Mouse (Mus musculus): ENCODE results near the gene Matn1. TPM values are rescaled to one million over a fixed set of nuclear protein-coding genes. Genes with fewer than 3 reads are reported as not detected.
A peak's percentile ranks its signal among the peaks of the same experiment; 100 is the strongest.

Gene Matn1
- polyA plus RNA-seq, 1 experiment: 0.14 TPM

GRCm38 (mm10) chr4:130907200-130908069 is 36.8 kb upstream of the Matn1 start:
- DNase-seq: no peak
- 79% methylated on average over 19 of the region's 19 CpGs for WGBS
- no peaks in the 10 kb centered on the region for H3K4me1 ChIP-seq (ENCODE audit: control insufficient read depth, insufficient read depth, low read length)
- TF ChIP-seq POLR2A (IDR thresholded peaks at IDR 0.05; ENCODE audit: borderline replicate concordance, extremely low read depth, low read depth, low read length): no peak
- no peak for TF ChIP-seq CTCF (IDR thresholded peaks at IDR 0.05; ENCODE audit: insufficient read depth, low read length)
- H3K4me3 ChIP-seq (replicated peaks; ENCODE audit: extremely low read depth, low read depth, low read length): no peak overlapping the region

DNA sequence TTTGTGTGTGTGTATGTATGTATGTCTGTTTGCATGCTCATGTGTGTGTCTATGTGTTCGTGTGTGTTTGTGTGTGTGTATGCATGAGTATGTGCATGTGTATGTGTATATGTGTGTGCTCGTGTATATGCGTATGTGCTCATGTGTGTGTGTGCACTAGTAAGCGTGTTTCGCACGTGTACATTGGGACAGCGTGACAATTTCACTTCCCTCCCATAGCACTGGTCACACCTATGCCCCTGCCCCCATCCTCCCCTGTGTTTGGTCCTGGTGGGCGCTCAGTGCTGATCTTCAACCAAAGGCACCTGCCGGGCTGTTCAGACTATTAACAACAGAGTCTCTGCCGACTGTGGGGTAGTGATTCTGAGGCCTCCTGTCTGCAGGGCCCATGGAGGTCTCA is 36.1 kb upstream of the Matn1 start:
- H3K4me3 ChIP-seq (replicated peaks; ENCODE audit: extremely low read depth, low read depth, low read length): no peak overlapping the region
- no peak for TF ChIP-seq POLR2A (IDR thresholded peaks at IDR 0.05; ENCODE audit: borderline replicate concordance, extremely low read depth, low read depth, low read length)
- TF ChIP-seq CTCF (IDR thresholded peaks at IDR 0.05; ENCODE audit: insufficient read depth, low read length): no peak
- 88% methylated on average over 10 of the region's 10 CpGs for WGBS
- DNase-seq: no peak
- no peaks in the 10 kb centered on the region for H3K4me1 ChIP-seq (ENCODE audit: control insufficient read depth, insufficient read depth, low read length)

DNA sequence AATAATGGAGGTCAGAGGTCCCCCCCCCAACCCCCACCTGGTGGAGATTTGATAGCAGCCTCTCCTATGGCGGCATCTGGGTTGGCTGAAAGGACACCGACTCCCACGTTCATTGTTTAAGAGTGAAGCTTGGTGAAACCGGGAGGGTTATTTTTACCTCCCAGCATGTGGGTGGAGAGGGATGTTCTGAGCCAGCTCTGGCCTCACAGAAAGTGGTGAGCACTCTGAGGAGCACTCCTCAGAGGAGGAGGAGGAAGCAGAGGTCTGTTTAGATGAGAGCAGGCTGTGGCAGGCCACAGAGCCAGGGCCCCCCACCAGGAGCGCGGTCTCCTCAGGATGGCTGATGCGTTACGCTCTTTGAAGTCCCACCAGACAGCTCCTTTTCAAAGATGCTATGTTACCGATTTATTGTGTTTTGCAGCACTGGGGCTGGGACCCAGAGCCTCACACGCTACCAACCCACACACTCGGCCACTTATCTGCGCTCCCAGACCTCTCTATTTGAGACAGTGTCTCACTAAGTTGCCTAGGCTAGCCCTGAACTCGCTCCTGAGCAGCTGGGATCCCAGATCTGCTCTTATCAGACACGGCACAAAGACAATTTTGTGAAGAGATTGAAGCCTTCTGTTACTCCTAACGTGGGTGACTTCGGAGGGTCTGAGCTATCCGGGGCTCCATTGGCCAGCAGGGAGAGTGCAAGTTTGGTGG is 34.9 kb upstream of the Matn1 start:
- Histone ChIP-seq H3K4me3 (replicated peaks; ENCODE audit: extremely low read depth, low read depth, low read length) (no peak overlapping the region), H3K4me1 (ENCODE audit: control insufficient read depth, insufficient read depth, low read length) (no peaks in the 10 kb centered on the region)
- no peak for TF ChIP-seq POLR2A (IDR thresholded peaks at IDR 0.05; ENCODE audit: borderline replicate concordance, extremely low read depth, low read depth, low read length)
- TF ChIP-seq CTCF (IDR thresholded peaks at IDR 0.05; ENCODE audit: insufficient read depth, low read length): no peak
- no peak for DNase-seq
- 65% methylated on average over 17 of the region's 17 CpGs for WGBS

- Histone ChIP-seq H3K4me1 (ENCODE audit: control insufficient read depth, insufficient read depth, low read length) (no peaks in the 10 kb centered on the region), H3K4me3 (replicated peaks; ENCODE audit: extremely low read depth, low read depth, low read length) (no peak overlapping the region)
- DNase-seq: no peak
- TF ChIP-seq CTCF (IDR thresholded peaks at IDR 0.05; ENCODE audit: insufficient read depth, low read length) (no peak), POLR2A (IDR thresholded peaks at IDR 0.05; ENCODE audit: borderline replicate concordance, extremely low read depth, low read depth, low read length) (no peak)
- 21% methylated on average over 7 of the region's 7 CpGs for WGBS
These were observed 33.5 kb upstream of the Matn1 start for GRCm38 (mm10) chr4:130910666-130911065.

- WGBS: 77% methylated on average over 3 of the region's 3 CpGs
- Histone ChIP-seq H3K4me3 (replicated peaks; ENCODE audit: extremely low read depth, low read depth, low read length) (no peak overlapping the region), H3K4me1 (ENCODE audit: control insufficient read depth, insufficient read depth, low read length) (no peaks in the 10 kb centered on the region)
- TF ChIP-seq POLR2A (IDR thresholded peaks at IDR 0.05; ENCODE audit: borderline replicate concordance, extremely low read depth, low read depth, low read length) (no peak), CTCF (IDR thresholded peaks at IDR 0.05; ENCODE audit: insufficient read depth, low read length) (no peak)
- no peak for DNase-seq
These were observed 31.6 kb upstream of the Matn1 start for GRCm38 (mm10) chr4:130912626-130913025.

DNA sequence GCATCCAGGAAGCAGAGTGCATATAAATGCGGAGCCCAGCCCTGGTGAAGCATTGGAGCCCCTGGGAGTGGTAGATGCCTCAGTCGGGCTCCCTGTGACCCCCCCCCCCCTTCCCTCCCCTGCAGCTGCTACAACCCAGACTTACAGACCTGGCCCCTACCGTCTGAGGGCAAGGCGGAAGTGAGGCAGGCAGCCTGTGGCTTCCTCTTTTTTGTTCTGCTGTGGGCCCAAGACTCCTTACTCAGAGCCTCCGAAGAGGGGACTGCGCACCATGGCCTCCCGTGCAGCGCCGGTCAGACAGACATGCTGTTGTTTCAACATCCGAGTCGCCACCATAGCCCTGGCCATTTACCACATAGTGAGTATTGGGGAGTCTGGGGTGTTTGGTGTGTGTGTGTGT is 31.1 kb upstream of the Matn1 start, which contains the start of gene Laptm5:
TSS of gene Laptm5 (plus strand) at position 49 of the 400 bp plus-strand sequence.
- peak; percentile 65; the same call in 1 of the 2 replicates for TF ChIP-seq POLR2A (IDR thresholded peaks at IDR 0.05; ENCODE audit: borderline replicate concordance, extremely low read depth, low read depth, low read length)
- TF ChIP-seq CTCF (IDR thresholded peaks at IDR 0.05; ENCODE audit: insufficient read depth, low read length): no peak
- no peak for DNase-seq
- Histone ChIP-seq H3K4me1 (ENCODE audit: control insufficient read depth, insufficient read depth, low read length) (no peaks in the 10 kb centered on the region), H3K4me3 (replicated peaks; ENCODE audit: extremely low read depth, low read depth, low read length) (peak within 1 kb of the TSS; percentile 69)
- 45% methylated on average over 11 of the region's 11 CpGs for WGBS

DNA sequence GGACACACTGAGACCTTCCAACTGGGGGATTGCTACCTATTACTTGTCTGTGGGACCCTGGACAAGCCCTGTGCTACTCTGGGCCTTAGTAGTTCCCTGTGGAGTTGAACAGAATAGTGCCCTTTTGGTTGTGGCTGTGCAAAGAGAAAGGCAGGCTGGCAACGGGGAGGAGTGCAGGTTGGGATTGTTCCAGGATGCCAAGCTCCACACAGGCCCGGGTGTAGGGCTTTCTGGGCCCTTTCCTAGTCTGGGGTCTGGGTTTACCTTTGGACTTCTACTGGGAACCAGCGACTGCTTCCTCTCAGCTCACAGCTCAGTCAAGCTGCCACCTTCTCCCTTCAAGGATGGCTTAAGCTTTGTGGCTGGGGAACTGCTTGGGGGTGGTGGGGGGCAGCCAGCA is 30.7 kb upstream of the Matn1 start:
- Histone ChIP-seq H3K4me3 (replicated peaks; ENCODE audit: extremely low read depth, low read depth, low read length) (peak overlapping the region; percentile 69), H3K4me1 (ENCODE audit: control insufficient read depth, insufficient read depth, low read length) (no peaks in the 10 kb centered on the region; the same call in 1 of the 2 replicates)
- 70% methylated on average over 3 of the region's 3 CpGs for WGBS
- DNase-seq: no peak
- TF ChIP-seq CTCF (IDR thresholded peaks at IDR 0.05; ENCODE audit: insufficient read depth, low read length) (no peak), POLR2A (IDR thresholded peaks at IDR 0.05; ENCODE audit: borderline replicate concordance, extremely low read depth, low read depth, low read length) (no peak)

DNA sequence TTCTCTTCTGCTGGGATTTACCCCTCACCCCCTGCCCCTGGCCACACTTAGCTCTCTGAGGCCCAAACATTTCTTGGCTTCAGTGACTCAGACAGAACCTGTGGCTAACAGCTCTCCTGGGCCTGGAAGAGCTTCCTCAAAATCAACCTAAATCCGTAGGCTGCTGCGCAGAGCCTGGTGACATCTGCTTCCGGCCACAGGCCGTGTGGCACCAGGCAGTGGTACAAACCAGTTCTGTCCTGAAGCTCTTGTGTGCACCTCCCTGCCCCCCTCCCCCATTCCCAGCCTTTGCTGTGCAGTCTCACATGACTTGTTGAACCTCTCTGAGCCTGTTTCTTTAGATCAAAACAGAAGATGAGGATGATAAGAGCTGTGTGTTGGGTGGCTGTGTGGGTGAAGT is 30.2 kb upstream of the Matn1 start:
- 66% methylated on average over 4 of the region's 4 CpGs for WGBS
- peak overlapping the region; percentile 69 for H3K4me3 ChIP-seq (replicated peaks; ENCODE audit: extremely low read depth, low read depth, low read length)
- TF ChIP-seq CTCF (IDR thresholded peaks at IDR 0.05; ENCODE audit: insufficient read depth, low read length) (no peak), POLR2A (IDR thresholded peaks at IDR 0.05; ENCODE audit: borderline replicate concordance, extremely low read depth, low read depth, low read length) (no peak)
- H3K4me1 ChIP-seq (ENCODE audit: control insufficient read depth, insufficient read depth, low read length): no peaks in the 10 kb centered on the region; the same call in 1 of the 2 replicates
- no peak for DNase-seq

- no peak for TF ChIP-seq POLR2A (IDR thresholded peaks at IDR 0.05; ENCODE audit: borderline replicate concordance, extremely low read depth, low read depth, low read length)
- TF ChIP-seq CTCF (IDR thresholded peaks at IDR 0.05; ENCODE audit: insufficient read depth, low read length): no peak
- no peak for DNase-seq
- peak overlapping the region; percentile 69 for H3K4me3 ChIP-seq (replicated peaks; ENCODE audit: extremely low read depth, low read depth, low read length)
- H3K4me1 ChIP-seq (ENCODE audit: control insufficient read depth, insufficient read depth, low read length): no peaks in the 10 kb centered on the region; the same call in 1 of the 2 replicates
- WGBS: 53% methylated on average over 7 of the region's 7 CpGs
These were observed 29.7 kb upstream of the Matn1 start for GRCm38 (mm10) chr4:130914527-130914926.

Data from lung, adult 2 months (tissue).